ENCODE assay signal across 9 mouse cellular contexts in genomic region chr10:41505446-41505845, GRCm38 (mm10). TPM values are rescaled to one million over a fixed set of nuclear protein-coding genes. Genes with fewer than 3 reads are reported as not detected.
DNase-seq lines count a peak whose midpoint lies in the region; ATAC-seq and TF ChIP-seq lines count a peak whose summit lies in the region.
"Not testable (repeated sequence)": the region's sequence is repeated elsewhere in the genome, so short reads cannot be mapped to it uniquely, and the experiment has no call there.
"Had no signal": no experiment of that assay in that cellular context is flagged by ENCODE, and none has a peak within 500 bp of the region (broad histone marks: within the 10 kb centered on the region; RNA-seq: fewer than 3 reads in every experiment).

No protein-coding gene starts in this region.

- H3K4me2 ChIP-seq in hindbrain, postnatal 0 days (ENCODE audit: low read depth, low read length) = not testable (repeated sequence)

- DNase-seq in R1 (ENCODE audit: low read depth, low spot score) = peak; percentile 94
- peak; percentile 87 for DNase-seq in cerebellum, postnatal 14 days
- DNase-seq in frontal cortex, postnatal 10 days (ENCODE audit: low spot score in 2 of 2) = peak; percentile 42 to 58
- DNase-seq in hindbrain, postnatal 0 days (ENCODE audit: low spot score) = peak; percentile 92
- peak; percentile 64 to 78 for DNase-seq in layer of hippocampus, postnatal 10 days (ENCODE audit: low spot score in 2 of 2)
- DNase-seq in lung, postnatal 4 days = peak; percentile 56 to 76
- peak; percentile 89 for DNase-seq in retina, postnatal 1 day
- peak; percentile 56 for DNase-seq in yolk sac, embryonic 10.5 days (ENCODE audit: low spot score)

- peak; percentile 89 for TF ChIP-seq CTCF in hindbrain, postnatal 0 days (IDR thresholded peaks at IDR 0.05; ENCODE audit: low read depth)

- H3K36me3 ChIP-seq in hindbrain, postnatal 0 days (ENCODE audit: insufficient read depth, low read length) = not testable (repeated sequence)

- WGBS in hindbrain, postnatal 0 days = 5% methylated on average over 3 of the region's 3 CpGs

- H3K27ac ChIP-seq in hindbrain, postnatal 0 days = not testable (repeated sequence)

- not testable (repeated sequence) for H3K9ac ChIP-seq in hindbrain, postnatal 0 days (replicated peaks; ENCODE audit: low read length)

- not testable (repeated sequence) for H3K9me3 ChIP-seq in hindbrain, postnatal 0 days (ENCODE audit: low read length)

- H3K4me3 ChIP-seq in hindbrain, postnatal 0 days (ENCODE audit: low read length) = not testable (repeated sequence)

- H3K27me3 ChIP-seq in hindbrain, postnatal 0 days (ENCODE audit: insufficient read depth, low read length) = not testable (repeated sequence)

- peak; percentile 84 for ATAC-seq in hindbrain, postnatal 0 days

- H3K4me1 ChIP-seq in hindbrain, postnatal 0 days (ENCODE audit: insufficient read depth, low read length) = not testable (repeated sequence)

RNA-seq across cellular contexts. Expression of gene Cd164, which starts 13.8 kb away (rescaled TPM):
- 31.3 and 35.7 TPM in 2 replicates for total RNA-seq in hindbrain, postnatal 0 days (2014; rRNA removed)
- polyA plus RNA-seq in hindbrain, postnatal 0 days (2015; fragmentation: Nextera tagmentation; extraction: Ambion mirVana) = 61.8 and 61.9 TPM in 2 replicates
- 10 to 100 TPM; 46.7 to 50.9 TPM for total RNA-seq in layer of hippocampus, postnatal 10 days (2021)

RNA-seq across cellular contexts. Expression of gene Ppil6, which starts 15.2 kb away (rescaled TPM):
- 1.8 and 3.7 TPM in 2 replicates for total RNA-seq in hindbrain, postnatal 0 days (2014; rRNA removed)
- polyA plus RNA-seq in hindbrain, postnatal 0 days (2015; fragmentation: Nextera tagmentation; extraction: Ambion mirVana) = 6.5 and 7.7 TPM in 2 replicates
- 1 to 10 TPM; 6.9 to 7.8 TPM for total RNA-seq in layer of hippocampus, postnatal 10 days (2021)
- total RNA-seq: gastrocnemius, postnatal 36 days had no signal

RNA-seq across cellular contexts. Expression of gene Smpd2, which starts 15.3 kb away (rescaled TPM):
- 48.0 and 74.5 TPM in 2 replicates for total RNA-seq in hindbrain, postnatal 0 days (2014; rRNA removed)
- polyA plus RNA-seq in hindbrain, postnatal 0 days (2015; fragmentation: Nextera tagmentation; extraction: Ambion mirVana) = 50.5 and 52.3 TPM in 2 replicates
- total RNA-seq in layer of hippocampus, postnatal 10 days (2021) = 10 to 100 TPM; 21.2 to 26.2 TPM

RNA-seq across cellular contexts. Expression of gene Mical1, which starts 29.3 kb away (rescaled TPM):
- 27.9 and 53.5 TPM in 2 replicates for total RNA-seq in hindbrain, postnatal 0 days (2014; rRNA removed)
- 22.2 and 23.6 TPM in 2 replicates for polyA plus RNA-seq in hindbrain, postnatal 0 days (2015; fragmentation: Nextera tagmentation; extraction: Ambion mirVana)
- 10 to 100 TPM; 41.9 to 42.5 TPM for total RNA-seq in layer of hippocampus, postnatal 10 days (2021)

RNA-seq across cellular contexts. Expression of gene Zbtb24, which starts 55.3 kb away (rescaled TPM):
- total RNA-seq in hindbrain, postnatal 0 days (2014; rRNA removed) = 19.8 and 21.0 TPM in 2 replicates
- polyA plus RNA-seq in hindbrain, postnatal 0 days (2015; fragmentation: Nextera tagmentation; extraction: Ambion mirVana) = 14.3 and 16.6 TPM in 2 replicates
- 10 to 100 TPM; 16.3 to 17.2 TPM for total RNA-seq in layer of hippocampus, postnatal 10 days (2021)
